Mouse (Mus musculus): ENCODE results near the gene Ankdd1b.

- no peak for TF ChIP-seq CTCF (IDR thresholded peaks at IDR 0.05; ENCODE audit: low read depth, low read length)
- TF ChIP-seq POLR2A (IDR thresholded peaks at IDR 0.05; ENCODE audit: extremely low read depth, insufficient read depth, low read length): no peak
These were observed 25.6 kb upstream of the Ankdd1b start for GRCm38 (mm10) chr13:96496630-96497029.
